Mouse (Mus musculus) adrenal gland, adult 2 months (tissue): Measurements from ENCODE around the gene Hhat. TPM values are rescaled to one million over a fixed set of nuclear protein-coding genes. Genes with fewer than 3 reads are reported as not detected.

Experiments
- DNase-seq: peaks from one replicate; pipeline ENCODE4 v3.0.0; 2021
- polyA plus RNA-seq: library from polyadenylated mRNA; depleted of rRNA; stranded (reverse); fragments of >200 nt; gene quantifications from 2 replicates; pipeline ENCODE4 v1.2.3, GENCODE M21; 2012
- total RNA-seq, 2 experiments: library from RNA; stranded (reverse); gene quantifications; 2 replicates each; pipeline ENCODE4 v1.2.3; 2021

Hhat gene
- total and polyA plus RNA-seq, 3 experiments: 4.9 to 12.8 (median 5.6) TPM

DNA sequence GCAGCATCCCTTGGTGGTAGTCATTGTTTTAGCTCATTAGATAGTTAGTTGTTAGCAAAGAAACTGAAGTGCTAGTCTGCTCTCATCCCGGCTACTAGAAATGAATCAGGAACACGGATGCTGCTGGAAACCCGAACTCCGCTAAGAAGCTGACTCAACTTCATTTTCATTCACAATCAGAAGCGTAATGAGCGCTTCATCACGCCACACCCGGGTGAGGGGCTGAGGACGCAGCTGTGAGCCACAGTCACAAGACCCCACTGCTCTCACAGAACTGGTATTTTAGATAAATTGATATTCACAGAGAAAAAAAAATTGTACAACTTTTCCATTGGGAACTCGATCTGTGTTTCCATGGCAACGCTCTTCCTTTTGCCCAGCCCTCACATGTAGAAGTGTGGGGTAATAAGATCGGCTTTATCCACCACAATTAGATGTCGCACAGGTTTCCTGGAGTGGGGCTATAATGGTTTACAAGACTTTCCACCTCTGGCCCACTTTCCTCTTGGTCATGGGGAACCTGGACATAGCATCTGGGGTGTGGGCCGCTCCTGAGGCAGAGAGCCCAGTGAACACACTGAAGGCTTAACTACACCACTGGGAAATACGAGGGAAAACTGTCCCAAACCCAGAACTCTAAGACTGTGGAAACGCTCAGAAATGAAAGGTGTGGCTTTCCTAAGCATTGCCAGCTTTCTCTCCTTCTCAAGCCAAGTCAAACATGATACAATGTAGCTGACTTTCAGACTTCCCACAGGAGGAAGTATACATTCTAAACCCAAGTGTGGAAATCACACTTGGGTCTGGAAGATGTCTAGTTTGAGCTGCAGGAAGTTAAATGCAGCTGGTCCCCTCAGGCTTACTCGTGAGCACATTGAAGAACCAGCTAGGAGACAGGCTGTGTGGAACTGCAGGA, 14.3 kb upstream of the Hhat start:
- DNase-seq: no peak

DNA sequence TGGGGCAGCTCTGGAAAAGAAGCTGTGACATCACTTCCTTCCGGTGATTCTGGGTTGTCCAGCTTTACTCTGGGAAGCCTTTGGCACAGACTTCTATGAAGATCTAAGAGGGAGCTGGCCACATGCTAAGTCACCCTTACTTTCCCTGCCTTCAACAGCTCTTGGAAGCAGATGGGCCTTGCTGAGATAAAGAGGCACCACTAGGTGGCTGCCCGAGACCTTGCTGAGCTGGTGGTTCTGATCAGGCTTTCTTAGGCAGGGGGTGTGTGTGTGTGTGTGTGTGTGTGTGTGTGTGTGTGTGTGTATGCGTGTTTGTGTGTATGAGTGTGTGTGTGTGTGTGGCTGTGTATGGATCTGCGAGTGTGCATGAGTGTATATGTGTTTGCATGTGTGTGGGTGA, 13.4 kb upstream of the Hhat start:
- peak; percentile 54 for DNase-seq

DNA sequence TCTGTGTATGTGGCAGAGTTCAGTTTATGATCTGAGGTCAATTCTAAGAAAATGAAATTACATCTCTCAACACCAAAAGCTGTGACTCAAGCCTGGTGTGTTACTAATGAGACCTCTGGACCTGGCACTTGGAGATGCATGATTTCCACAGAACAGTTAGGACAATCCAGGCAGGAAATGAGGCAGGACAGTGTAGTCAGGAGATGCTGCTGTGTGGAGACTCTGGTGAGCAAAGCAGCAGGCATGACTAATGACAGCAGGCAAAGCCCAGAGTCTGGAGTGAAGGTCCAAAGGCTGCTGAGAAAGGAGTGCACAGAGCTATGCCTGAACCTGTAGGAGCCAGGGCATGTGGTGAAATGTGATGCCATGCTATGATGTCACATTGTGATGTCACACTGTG, 10.2 kb upstream of the Hhat start:
- DNase-seq: no peak

DNA sequence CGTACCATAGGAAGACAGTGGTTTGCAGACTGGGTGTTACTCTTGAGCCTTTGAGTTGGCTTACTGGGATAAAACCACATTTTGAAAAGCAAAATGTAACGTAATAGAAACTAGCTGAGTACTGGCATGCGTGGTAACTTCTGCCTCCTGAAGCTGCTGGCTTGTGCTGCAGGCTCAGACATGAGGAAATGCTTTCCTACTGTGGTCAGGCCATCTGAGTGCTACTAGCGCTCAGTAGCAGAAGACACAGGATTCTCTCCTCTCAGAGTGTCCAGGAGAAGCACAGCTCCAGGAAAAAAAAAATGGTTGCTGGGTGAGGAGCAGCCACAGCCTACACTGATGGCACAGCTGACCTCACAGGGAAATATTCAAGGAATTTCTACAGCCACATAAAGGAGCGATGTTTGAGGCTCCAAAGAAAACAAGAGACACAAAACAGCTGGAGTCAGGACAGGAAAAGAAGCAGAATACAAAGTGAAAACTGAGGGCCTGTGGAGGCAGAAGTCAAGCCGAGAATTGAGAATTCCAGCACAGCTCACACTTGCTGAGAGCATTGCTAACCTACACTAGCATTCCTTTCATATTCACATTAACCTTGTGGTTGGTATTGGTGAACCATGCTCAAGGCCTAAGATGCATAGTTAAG, 8.0 kb upstream of the Hhat start:
- no peak for DNase-seq

DNA sequence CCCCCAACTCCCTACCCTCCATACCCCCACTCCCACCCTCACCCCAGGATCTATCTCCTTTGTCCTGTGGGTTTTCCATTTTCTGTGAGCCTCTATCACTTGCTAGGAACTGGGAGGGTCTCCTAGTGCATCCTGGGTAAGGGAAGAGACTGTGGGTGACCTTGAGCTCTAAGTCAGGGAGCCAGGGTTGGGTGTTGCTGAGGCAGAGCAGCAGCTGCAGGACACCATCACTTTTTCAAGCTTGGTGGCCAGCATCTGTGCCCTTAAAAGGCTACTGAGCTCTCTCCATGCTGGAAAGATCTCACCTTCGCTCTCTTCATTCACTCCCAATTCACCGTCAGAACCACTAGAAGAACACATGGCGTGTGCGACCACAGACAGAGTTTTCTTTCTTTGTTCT, 7.2 kb upstream of the Hhat start:
- no peak for DNase-seq

DNA sequence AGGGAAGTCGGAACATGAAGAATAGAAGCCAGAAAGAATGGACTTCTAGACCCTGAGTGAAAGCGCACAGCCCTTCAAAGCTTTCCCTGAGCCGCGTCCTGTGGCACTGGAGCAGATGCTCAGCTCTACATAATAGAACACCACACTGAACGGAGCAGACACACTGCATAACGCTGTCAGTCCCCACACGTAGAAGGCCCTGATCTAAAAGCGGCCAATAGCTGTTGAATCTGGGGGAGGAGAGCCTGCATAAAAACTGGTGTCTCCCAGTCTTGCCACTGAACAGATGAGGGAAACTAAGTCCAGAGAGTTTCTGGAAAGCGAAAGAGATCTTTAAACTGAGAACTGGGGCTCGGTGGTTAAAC, 911 bp downstream of the Hhat start:
- DNase-seq: no peak

DNA sequence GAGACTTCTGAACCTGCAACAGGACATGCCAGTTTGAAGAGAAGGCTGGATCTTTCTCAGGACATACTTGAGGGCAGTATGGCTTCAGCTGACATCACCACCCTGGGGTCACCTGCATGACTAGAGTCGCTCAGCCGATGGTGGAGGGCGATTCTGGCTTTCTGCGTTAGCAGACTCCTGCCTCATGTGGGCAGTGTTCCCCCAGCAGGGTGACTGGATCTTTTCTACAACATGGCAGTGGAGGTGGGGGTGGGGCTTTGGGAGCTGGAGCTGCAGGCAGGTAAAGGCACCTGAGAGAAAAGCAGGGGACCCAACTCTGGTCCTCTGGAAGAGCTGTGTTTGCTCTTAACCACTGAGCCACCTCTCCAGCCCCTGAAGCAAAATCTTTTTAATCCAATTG, 5.5 kb downstream of the Hhat start:
- DNase-seq: no peak

DNA sequence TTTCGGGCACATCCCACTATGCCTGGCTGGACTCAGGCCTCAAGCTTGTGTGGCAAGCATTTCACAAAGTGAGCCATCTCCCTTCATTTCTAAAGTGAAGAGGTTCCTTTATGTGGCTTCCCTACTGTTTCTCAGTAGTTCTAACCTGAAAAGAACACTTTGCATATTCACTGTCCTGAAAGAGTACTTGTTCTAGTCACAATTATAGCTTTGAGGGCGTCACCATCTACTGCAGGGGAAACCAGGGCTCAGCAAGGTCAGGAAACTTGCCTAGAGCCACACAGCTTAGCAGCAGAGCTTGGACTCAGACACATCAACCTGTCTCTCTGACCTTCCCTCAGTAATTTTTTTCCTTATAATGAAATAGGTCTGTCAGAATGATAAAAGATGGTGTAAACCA, 6.5 kb downstream of the Hhat start:
- no peak for DNase-seq

DNA sequence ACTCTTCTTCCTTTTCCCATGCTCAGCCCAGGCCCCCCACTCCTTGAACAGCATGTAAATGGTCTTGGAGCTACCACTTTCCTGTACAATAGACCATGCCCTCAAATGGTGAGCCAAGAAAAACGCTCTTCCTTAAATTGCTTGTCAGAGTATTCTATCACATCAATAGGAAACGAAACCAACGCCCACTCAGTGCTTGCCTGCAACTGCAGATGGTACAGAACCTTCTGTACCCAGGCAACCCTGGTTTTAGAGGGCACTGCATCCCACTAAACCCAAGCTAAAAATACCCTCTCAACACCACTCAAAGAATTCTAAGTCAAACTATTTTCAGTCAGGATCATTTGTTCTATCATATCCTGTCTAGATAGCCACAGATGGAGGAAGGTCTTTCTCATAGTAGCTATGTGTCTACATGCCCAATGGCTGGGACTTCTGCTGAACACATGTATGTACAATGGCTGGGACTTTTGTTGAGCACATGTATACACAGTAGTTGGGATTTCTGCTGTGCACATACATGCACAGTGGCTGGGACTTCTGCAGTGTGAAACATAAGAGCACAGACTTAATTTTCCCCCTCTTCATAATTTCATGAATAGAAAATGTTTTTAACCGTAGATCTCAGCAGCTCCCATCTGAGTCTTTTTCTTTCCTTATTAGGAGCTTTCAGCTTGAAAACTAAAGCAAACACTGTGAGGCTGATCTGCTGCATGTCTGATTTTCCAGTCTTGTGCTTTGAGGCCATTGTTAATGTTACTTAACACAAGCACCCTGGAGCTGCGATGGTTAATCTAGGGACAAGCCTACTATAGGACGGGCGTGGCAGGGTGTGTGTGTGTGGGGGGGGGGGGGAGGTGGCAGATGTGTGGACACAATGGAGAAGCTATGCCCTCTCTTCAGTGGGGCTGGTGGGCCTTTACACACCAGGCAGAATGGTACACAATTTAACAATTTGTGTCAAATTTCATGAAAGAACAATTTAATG, 7.8 kb downstream of the Hhat start:
- DNase-seq: no peak

DNA sequence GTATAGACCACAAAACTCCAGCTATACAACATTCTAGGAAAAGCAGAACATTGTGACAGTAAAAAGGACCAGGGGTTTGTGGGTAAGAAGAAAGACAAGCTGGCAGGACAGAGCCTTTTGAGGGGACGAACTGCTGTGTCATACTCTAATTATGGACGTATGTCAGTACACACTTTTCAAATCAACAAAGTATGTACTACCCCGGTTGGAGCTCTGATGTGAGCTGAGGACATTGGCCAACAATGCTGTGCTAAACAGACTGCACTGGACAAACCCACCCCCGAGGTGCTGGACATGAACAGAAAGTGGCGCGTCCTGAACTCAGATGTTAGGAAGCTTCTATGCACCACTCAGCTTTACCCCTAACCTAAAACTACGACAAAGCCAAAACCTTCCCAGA, 14.3 kb downstream of the Hhat start:
- no peak for DNase-seq

DNA sequence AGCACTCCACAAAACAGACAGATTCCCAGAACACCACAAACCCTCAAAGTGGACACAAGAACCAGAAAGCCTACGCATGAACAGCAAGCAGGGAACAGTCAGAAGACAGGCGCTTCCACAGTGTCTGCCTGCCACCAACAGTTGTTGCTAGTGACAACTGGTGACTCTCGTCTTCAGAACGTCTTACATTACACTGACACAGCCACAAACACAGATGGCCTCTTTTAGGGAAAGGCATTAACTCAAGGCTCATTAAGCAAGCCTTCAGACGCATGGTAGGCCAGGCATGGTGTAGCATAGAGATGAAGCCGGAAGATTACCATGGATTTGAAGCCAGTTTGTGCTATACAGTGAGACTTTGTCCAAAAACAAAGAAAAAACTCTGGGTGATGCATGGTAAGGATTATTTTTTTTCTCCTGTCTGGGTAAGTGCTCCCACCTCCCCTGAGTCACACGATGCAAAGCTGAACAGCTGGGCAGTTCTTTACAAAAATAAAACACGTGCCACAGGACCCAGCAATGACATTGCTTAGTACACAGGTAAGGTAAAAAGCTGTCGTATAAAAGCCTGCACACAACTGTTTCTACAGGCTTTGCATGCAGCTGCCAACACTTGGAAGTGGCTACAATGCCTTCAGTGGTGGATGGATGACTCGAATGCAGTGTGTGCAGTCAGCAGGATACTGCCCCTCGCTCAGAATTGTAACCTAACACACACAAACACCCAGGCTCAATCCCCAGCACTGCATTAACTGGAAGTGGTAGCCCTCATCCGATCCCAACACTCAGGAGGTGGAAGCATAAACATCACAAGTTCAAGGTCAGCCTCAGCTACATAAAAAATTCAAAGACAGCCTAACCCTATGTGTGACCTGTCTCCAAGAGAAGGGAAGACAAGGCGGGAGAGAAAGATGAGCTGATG, 15.1 kb downstream of the Hhat start:
- DNase-seq: no peak

DNA sequence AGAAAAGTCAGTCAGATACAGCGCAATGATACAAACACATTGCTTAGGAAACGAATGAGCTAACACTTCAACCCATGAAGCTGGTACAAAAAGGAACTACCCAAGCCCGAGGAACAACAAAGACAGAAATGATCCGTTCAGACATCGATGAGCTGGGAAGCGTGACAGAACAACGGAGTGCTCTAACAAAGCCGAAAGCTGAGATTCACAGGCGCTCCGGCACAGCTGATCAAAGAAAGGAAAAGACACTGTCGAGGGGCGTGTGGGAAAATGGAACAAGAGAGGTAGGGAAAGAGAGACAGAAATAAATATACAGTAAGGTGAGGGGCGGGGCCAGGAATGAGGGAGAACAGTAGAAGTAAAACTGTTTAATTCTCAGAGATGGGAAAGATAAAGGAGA, 15.8 kb downstream of the Hhat start:
- no peak for DNase-seq

DNA sequence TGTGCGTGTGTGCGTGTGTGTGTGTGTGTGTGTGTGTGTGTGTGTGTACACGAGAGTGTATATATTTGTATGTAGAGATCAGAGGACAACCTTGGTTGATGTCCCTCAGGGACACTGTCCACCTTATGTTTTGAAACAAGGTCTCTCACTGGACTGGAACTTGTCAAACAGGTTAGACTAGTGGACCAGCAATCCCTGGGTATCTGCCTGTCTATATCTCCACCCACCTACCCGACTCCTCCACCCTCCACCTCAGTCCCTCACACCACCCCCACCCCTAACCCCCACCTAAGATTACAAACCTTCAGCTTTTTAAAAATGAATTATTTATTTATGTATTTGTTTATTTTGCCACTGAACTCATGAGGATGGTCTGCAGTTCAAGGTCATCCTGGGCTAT, 16.8 kb downstream of the Hhat start:
- DNase-seq: no peak

DNA sequence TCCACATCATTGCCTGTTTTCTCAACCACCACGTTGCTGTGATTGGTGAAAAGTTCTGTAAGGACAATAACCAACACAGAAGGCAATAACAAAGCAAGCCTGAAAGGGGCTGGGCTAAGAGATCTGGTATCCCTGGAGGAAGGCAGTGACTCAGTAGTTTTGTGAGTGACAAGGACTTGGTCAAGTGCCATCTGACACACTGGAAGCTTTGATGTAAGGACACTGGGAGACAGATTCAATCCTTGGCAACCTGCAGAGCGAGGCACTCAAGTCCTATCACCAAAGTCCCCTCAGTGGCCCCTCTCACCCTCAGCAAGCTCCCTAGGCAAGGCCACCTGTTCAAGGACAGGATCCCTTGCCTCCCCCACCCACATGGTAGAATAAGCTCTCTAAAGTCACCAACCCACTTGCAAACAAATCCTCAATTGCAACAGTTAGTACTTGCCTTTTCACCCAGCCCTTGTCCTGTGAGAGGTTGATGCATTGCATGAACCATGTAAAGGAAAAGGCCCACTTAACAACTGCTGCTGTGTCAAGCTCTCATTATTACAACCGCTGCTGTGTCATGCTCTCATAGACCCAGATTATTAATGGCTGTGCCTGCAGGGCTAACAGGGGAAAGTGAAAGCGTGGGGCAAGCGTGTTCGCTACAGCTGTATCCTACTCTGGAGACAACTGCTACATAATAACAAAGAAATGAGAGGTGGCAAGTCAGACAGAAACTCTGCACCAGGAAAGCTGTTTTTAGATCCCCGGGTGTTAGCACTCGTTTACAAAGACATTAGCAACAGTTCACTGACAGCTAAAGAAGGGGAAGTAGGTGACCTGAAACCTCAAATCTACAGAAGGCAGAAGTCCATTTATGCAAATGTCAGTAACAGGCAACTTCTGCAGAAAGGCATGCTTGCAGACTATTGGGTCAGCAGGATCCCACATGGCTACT, 18.1 kb downstream of the Hhat start:
- DNase-seq: peak; percentile 87

DNA sequence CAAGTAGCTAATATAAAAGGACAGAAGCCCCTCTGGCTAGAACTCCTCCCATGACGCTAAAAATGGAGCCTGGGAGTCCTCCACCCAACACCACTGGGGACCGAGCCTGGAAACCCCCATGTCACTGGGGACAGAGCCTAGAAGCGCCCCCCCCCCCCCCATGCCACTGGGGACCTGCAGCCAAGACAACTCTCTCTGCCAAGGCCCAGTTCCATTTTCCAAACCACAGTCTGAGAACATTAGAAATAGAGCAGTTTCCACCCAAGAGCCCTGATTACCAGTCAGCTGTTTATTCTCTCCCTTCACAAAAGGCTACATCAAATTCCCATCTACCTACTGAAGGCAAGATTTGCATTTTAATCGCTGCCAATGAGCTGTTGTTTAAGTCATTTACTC, 21.0 kb downstream of the Hhat start:
- no peak for DNase-seq

DNA sequence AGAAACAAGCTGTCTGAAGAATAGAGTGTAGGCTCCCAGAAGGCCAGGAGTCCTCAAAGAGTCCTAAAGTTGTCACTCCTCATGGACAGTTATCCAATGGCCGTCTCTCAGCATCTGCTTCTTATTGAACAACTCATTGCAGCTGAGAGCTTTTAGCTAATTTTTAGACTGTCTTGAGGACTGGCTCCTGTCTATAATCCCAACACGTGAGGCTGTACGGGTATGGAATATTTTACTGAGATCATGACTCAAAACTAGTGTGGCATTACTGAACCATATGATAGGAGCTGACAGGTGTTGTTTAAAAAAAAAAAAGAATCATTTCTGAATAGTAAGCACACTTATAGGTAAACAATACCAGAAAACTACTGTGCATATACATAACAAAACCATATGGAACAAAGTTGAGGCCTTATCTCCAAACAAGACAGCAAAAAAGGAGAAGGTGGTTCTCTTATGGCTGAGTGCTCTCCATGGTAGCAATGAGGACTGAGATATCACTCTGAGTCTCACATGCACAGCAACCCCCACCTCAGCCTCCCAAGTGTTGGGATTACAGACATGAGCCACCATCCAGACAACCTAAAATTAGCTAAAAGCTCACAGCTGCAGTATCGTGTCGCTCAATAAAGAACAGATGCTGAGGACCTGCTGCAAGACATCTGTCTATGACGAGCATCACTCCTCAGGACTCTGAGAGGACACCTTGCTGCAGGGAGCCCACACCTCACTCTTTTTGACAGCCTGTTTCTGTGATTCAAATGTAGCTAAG, 21.6 kb downstream of the Hhat start:
- DNase-seq: no peak

DNA sequence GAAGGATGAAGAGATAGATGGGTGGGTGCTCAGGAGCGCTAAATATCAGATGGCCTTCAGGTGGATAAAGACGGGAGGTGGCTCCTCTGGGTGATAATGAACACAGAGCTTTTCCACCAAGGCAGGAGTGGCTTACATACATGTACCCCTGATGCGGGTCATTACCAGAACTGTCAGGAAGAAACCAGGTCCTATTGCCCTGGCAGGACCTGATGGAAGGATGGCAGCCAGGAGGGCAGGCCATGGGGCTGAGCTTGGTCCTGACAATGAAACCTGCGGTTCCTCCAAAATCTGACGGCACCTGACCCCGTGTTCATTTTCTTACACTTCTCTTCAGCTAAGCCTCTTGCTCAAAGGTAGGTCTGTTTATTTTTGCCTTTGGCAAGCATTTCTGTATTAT, 24.8 kb downstream of the Hhat start:
- DNase-seq: no peak

DNA sequence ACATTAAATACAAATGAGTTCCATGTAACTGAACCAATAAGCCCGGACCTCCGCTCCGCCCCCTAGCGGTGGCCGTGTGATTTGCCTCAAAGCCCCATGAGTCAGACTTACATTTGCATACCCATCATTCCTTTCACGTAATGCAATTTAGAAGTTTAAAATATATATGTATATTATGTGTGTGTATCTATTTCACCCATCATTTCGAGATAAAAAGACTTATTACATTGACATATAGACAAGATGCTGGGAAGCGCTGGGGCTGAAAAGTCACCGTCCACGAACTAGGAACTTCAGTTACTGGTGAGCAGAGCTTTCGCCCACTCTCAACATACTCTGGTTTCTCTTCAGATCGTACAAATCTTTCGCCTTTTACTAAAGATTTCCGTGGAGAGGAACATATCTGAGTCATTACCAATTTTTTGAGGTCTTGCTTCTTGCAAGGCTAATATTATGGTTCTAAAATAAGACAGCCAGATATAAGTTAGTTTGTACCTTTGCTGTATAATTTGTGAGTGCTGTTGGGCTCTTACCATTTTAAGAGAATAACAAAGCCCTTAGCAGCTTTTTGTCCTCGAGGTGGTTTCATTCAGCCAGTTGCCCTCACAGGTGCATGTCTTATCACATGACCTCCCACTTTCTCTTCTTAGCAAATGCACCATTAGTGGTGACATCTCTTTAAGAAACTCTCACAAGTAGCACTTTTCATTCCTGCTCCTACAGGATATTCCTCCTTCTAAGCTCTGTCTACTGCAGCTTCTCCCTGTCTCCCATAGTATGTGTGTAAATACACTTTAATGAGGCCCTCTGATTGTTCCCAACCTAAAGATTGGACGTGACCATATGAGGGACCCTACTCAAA, 25.6 kb downstream of the Hhat start:
- peak; percentile 57 for DNase-seq

DNA sequence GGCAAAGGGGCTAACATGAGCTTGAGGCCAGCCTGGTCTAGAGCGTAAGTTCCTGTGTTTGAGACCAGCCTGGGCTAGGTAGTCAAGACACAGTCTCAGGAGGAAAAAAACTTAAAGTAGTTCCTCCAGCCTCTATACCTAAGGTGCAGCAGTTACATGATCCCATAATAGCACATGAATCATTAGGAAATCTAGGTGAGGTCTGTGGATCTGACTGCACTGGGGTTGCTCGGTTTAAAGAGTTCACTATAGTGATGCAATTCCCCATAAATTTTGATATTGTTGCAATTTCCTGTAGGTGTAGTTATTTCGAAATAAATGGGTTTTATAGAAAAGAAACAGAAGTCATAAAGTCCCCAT, 26.2 kb downstream of the Hhat start:
- no peak for DNase-seq
